Comparison of ENCODE assay signal across 23 mouse cellular contexts in the genomic region with DNA sequence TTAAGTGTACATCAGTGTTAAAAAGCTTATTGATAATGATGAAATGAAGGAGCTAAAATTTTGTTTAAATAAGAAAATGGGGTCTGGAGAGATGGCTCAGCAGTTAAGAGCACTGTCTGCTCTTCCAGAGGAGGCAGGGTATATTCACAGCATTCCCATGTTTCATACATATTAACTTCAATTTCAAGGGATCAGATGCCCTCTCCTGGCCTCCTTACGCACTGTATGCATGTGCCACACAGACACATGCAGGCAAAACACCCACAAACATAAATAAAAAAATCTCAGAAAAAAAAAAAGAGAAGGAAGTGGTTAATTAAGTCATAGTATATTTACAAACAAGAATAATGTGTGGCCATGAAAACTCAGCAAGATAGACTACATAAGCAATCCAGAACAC. TPM values are rescaled to one million over a fixed set of nuclear protein-coding genes. Genes with fewer than 3 reads are reported as not detected.
DNase-seq lines count a peak whose midpoint lies in the region; ATAC-seq and TF ChIP-seq lines count a peak whose summit lies in the region.
"Had no signal": no experiment of that assay in that cellular context is flagged by ENCODE, and none has a peak within 500 bp of the region (broad histone marks: within the 10 kb centered on the region; RNA-seq: fewer than 3 reads in every experiment).

No protein-coding gene starts in this region.

- TF ChIP-seq CTCF in kidney, adult 2 months (conservative IDR thresholded peaks at IDR 0.05; ENCODE audit: insufficient read depth, insufficient read length, low read depth, low read length), result 0 out of 2 replicates have a peak, but pooled peaks have one; percentile 14

- DNase-seq in kidney, adult 2 months, result no peak
- no peak for DNase-seq in kidney, adult 11 months
- DNase-seq in retina, embryonic 14.5 days (ENCODE audit: low spot score), result peak; percentile 5
- no peak for DNase-seq in retina, postnatal 1 day
- DNase-seq in NIH3T3 (ENCODE audit: low read depth), result peak; percentile 22
- DNase-seq in cerebellum, adult 9-10 months, result no peak
- DNase-seq: adrenal gland, postnatal 36 days; cerebellum, adult 8-10 months; gastrocnemius, postnatal 25 days; heart, postnatal 36 days; kidney, postnatal 10 days had no signal

- no peak overlapping the region for H3K27ac ChIP-seq in kidney, adult 2 months (ENCODE audit: insufficient read depth, low read depth, low read length)
- H3K27ac ChIP-seq: forebrain, embryonic 10.5 days; heart, embryonic 10.5 days; limb, embryonic 12.5 days; neural tube, embryonic 15.5 days had no signal

- ATAC-seq in megakaryocyte progenitor cell, adult 5-6 weeks (replicated peaks; ENCODE audit: poor library complexity), result peak; percentile 57; the same call in 1 of the 2 replicates
- ATAC-seq: inflammation-experienced regulatory T-cells, adult 6 months had no signal

- no peak for TF ChIP-seq POLR2A in kidney, adult 2 months (IDR thresholded peaks at IDR 0.05; ENCODE audit: low read depth, low read length)

- H3K4me1 ChIP-seq in kidney, adult 2 months (ENCODE audit: control insufficient read depth, insufficient read depth, low read length), result no peaks in the 10 kb centered on the region
- H3K4me1 ChIP-seq: forebrain, embryonic 10.5 days; heart, embryonic 10.5 days; limb, embryonic 12.5 days; neural tube, embryonic 15.5 days had no signal

- H3K27me3 ChIP-seq in kidney, adult 2 months (replicated peaks; ENCODE audit: control insufficient read depth, insufficient read depth, low read length), result no peaks in the 10 kb centered on the region
- H3K27me3 ChIP-seq: limb, embryonic 12.5 days; neural tube, embryonic 15.5 days had no signal

- 77% methylated on average over 1 of the region's 1 CpGs for WGBS in kidney, adult 2 months

- H3K4me3 ChIP-seq in kidney, adult 2 months (ENCODE audit: insufficient read depth, low read depth, low read length), result no peak overlapping the region
- H3K4me3 ChIP-seq: forebrain, embryonic 10.5 days; heart, embryonic 10.5 days; limb, embryonic 12.5 days; myocyte; neural tube, embryonic 15.5 days had no signal

- no peaks in the 10 kb centered on the region for H3K36me3 ChIP-seq in kidney, adult 2 months (ENCODE audit: control insufficient read depth, insufficient read depth, low read length)
- H3K36me3 ChIP-seq: forebrain, embryonic 10.5 days; heart, embryonic 10.5 days; limb, embryonic 12.5 days; neural tube, embryonic 15.5 days had no signal

RNA-seq across cellular contexts. Expression of a gene that starts 45.8 kb away (rescaled TPM):
- polyA plus RNA-seq in kidney, adult 2 months (2012; rRNA removed), result not detected in 2 replicates
- total RNA-seq in megakaryocyte progenitor cell, adult 5-6 weeks (2015), result not detected in 2 replicates
- total RNA-seq in megakaryocyte progenitor cell, adult 5-6 weeks (2017), result not detected in 2 replicates
- total RNA-seq: gastrocnemius, postnatal 25 days; heart, postnatal 36 days; layer of hippocampus, adult 8-10 months; left cerebral cortex, adult 8-10 months had no signal
- polyA plus RNA-seq: embryonic facial prominence, embryonic 14.5 days; forebrain, embryonic 10.5 days; heart, embryonic 10.5 days; limb, embryonic 12.5 days; liver, embryonic 16.5 days; midbrain, embryonic 11.5 days; myocyte; neural tube, embryonic 15.5 days had no signal

Comparison
In these comparisons a context has a peak if more than half of its experiments do, and no peak if none do; other contexts are left out.
1. DNase-seq: peak in retina, embryonic 14.5 days (single experiment) and NIH3T3 (single experiment); none in kidney, adult 2 months (single experiment), kidney, adult 11 months (single experiment), retina, postnatal 1 day (single experiment) and cerebellum, adult 9-10 months (single experiment).